Mouse (Mus musculus): ENCODE data around the gene Gm11627. TPM values are rescaled to one million over a fixed set of nuclear protein-coding genes. Genes with fewer than 3 reads are reported as not detected.

Gm11627 gene
- polyA plus RNA-seq, 1 experiment from 2014 or later, result 0.51 TPM

Other genes with a start within 250 kb of the Gm11627 start
- gene Slc4a1, start 213.3 kb downstream of the Gm11627 start, polyA plus RNA-seq (2016; fragmentation: Nextera tagmentation; extraction: Ambion mirVana), result 913 and 972 TPM in 2 replicates
- 1.9 and 2.1 TPM in 2 replicates for gene Rundc3a, start 186.1 kb downstream of the Gm11627 start, polyA plus RNA-seq (2016; fragmentation: Nextera tagmentation; extraction: Ambion mirVana)
- 365 and 367 TPM in 2 replicates for gene Slc25a39, start 171.5 kb downstream of the Gm11627 start, polyA plus RNA-seq (2016; fragmentation: Nextera tagmentation; extraction: Ambion mirVana)
- gene Grn, start 149.1 kb downstream of the Gm11627 start, polyA plus RNA-seq (2016; fragmentation: Nextera tagmentation; extraction: Ambion mirVana), result 55.8 and 58.1 TPM in 2 replicates
- 1.3 and 1.9 TPM in 2 replicates for gene Fam171a2, start 131.8 kb downstream of the Gm11627 start, polyA plus RNA-seq (2016; fragmentation: Nextera tagmentation; extraction: Ambion mirVana)
- 82.1 and 88.2 TPM in 2 replicates for gene Itga2b, start 109.3 kb downstream of the Gm11627 start, polyA plus RNA-seq (2016; fragmentation: Nextera tagmentation; extraction: Ambion mirVana)
- 25.8 and 26.5 TPM in 2 replicates for gene Gpatch8, start 23.1 kb downstream of the Gm11627 start, polyA plus RNA-seq (2016; fragmentation: Nextera tagmentation; extraction: Ambion mirVana)
- gene Fzd2, start 24.9 kb upstream of the Gm11627 start, polyA plus RNA-seq (2016; fragmentation: Nextera tagmentation; extraction: Ambion mirVana), result 3.5 and 4.7 TPM in 2 replicates
- 0.20 and 0.26 TPM in 2 replicates for gene Meioc, start 84.3 kb upstream of the Gm11627 start, polyA plus RNA-seq (2016; fragmentation: Nextera tagmentation; extraction: Ambion mirVana)
- 26.9 and 27.5 TPM in 2 replicates for gene Ccdc43, start 118.3 kb upstream of the Gm11627 start, polyA plus RNA-seq (2016; fragmentation: Nextera tagmentation; extraction: Ambion mirVana)
- 0.48 and 0.71 TPM in 2 replicates for gene Adam11, start 182.0 kb upstream of the Gm11627 start, polyA plus RNA-seq (2016; fragmentation: Nextera tagmentation; extraction: Ambion mirVana)
- 8.7 and 9.5 TPM in 2 replicates for gene Gjc1, start 240.2 kb upstream of the Gm11627 start, polyA plus RNA-seq (2016; fragmentation: Nextera tagmentation; extraction: Ambion mirVana)